Mouse (Mus musculus) bone marrow, adult 2 months (tissue): ENCODE data around the gene Irx6. TPM values are rescaled to one million over a fixed set of nuclear protein-coding genes. Genes with fewer than 3 reads are reported as not detected.

Experiments used
- H3K27ac ChIP-seq: fragments of 200-500 bp; 2 replicates; pipeline ENCODE4 v1.5.1; 2012; ENCODE audit warnings: low read depth, mild to moderate bottlenecking, control low read depth, inconsistent platforms, low read length; ENCODE audit not compliant: control insufficient read depth, poor library complexity, insufficient read depth
- H3K4me1 ChIP-seq: fragments of 200-500 bp; 2 replicates; pipeline ENCODE4 v1.6.1; 2011; ENCODE audit warnings: low read length; ENCODE audit not compliant: control insufficient read depth, insufficient read depth
- H3K4me3 ChIP-seq: fragments of 200-500 bp; replicated peaks from 2 replicates; pipeline ENCODE3; 2011; ENCODE audit warnings: mild to moderate bottlenecking, low read depth, low read length, control low read depth; ENCODE audit not compliant: control insufficient read depth
- CTCF ChIP-seq: fragments of 200-500 bp; IDR thresholded peaks from 2 replicates; pipeline ENCODE4 v1.5.1; 2011; ENCODE audit warnings: low read length, control low read depth; ENCODE audit not compliant: control insufficient read depth, insufficient read depth
- POLR2A ChIP-seq: fragments of 200-500 bp; IDR thresholded peaks from 2 replicates; pipeline ENCODE4 v1.6.1; 2011; ENCODE audit warnings: low read depth, mild to moderate bottlenecking, control low read depth, low read length, borderline replicate concordance; ENCODE audit not compliant: control insufficient read depth
- WGBS: fragments of 180-500 bp; shearing (Covaris S2); methylation state at CpG from one replicate; pipeline ENCODE4 v1.1.7; 2018; 5-methylcytosine and 5-hydroxymethylcytosine counted together
- polyA plus RNA-seq: library from polyadenylated mRNA; stranded (reverse); fragments of >200 nt; gene quantifications from 2 replicates; pipeline ENCODE4 v1.2.4, GENCODE M21; 2011; ENCODE audit warnings: low replicate concordance; ENCODE audit not compliant: missing spikeins, insufficient read depth, insufficient read length

Gene Irx6
- polyA plus RNA-seq, 1 experiment, result not detected

GRCm38 (mm10) chr8:92706311-92706710 lies 32.2 kb downstream of the Irx6 start:
- WGBS, result 56% methylated on average over 2 of the region's 2 CpGs
- Histone ChIP-seq H3K4me3 (no peak overlapping the region), H3K27ac (no peak overlapping the region), H3K4me1 (no peaks in the 10 kb centered on the region)
- TF ChIP-seq POLR2A (no peak), CTCF (no peak)

- H3K27ac ChIP-seq, result no peak overlapping the region
- TF ChIP-seq POLR2A (no peak), CTCF (no peak)
- no peak overlapping the region for H3K4me3 ChIP-seq
- no peaks in the 10 kb centered on the region for H3K4me1 ChIP-seq
- 77% methylated on average over 1 of the region's 1 CpGs for WGBS
Measured at GRCm38 (mm10) chr8:92713286-92713685, 39.2 kb downstream of the Irx6 start.

- 28% methylated on average over 4 of the region's 4 CpGs for WGBS
- TF ChIP-seq POLR2A, result no peak
- TF ChIP-seq CTCF, result no peak
- H3K4me3 ChIP-seq, result no peak overlapping the region
- no peak overlapping the region for H3K27ac ChIP-seq
- H3K4me1 ChIP-seq, result no peaks in the 10 kb centered on the region
Measured at GRCm38 (mm10) chr8:92717418-92717817, 43.3 kb downstream of the Irx6 start.

GRCm38 (mm10) chr8:92718057-92718456 lies 44.0 kb downstream of the Irx6 start:
- Histone ChIP-seq H3K4me3 (no peak overlapping the region), H3K4me1 (no peaks in the 10 kb centered on the region), H3K27ac (no peak overlapping the region)
- 88% methylated on average over 5 of the region's 5 CpGs for WGBS
- no peak for TF ChIP-seq POLR2A
- TF ChIP-seq CTCF, result no peak

- TF ChIP-seq POLR2A, result no peak
- TF ChIP-seq CTCF, result no peak
Measured at GRCm38 (mm10) chr8:92721266-92721935, 47.3 kb downstream of the Irx6 start.

GRCm38 (mm10) chr8:92721936-92722321 lies 47.8 kb downstream of the Irx6 start:
- 68% methylated on average over 8 of the region's 8 CpGs for WGBS
- H3K4me3 ChIP-seq, result no peak overlapping the region
- no peaks in the 10 kb centered on the region for H3K4me1 ChIP-seq
- no peak for TF ChIP-seq POLR2A
- TF ChIP-seq CTCF, result no peak
- no peak overlapping the region for H3K27ac ChIP-seq

More at GRCm38 (mm10) chr8:92721266-92721935, 47.3 kb downstream of the Irx6 start:
- Histone ChIP-seq H3K4me1 (no peaks in the 10 kb centered on the region), H3K4me3 (no peak overlapping the region), H3K27ac (no peak overlapping the region)
- WGBS, result 25% methylated on average over 12 of the region's 12 CpGs

- WGBS, result 76% methylated on average over 6 of the region's 6 CpGs
- TF ChIP-seq POLR2A, result no peak
- no peak for TF ChIP-seq CTCF
- no peak overlapping the region for H3K27ac ChIP-seq
- no peaks in the 10 kb centered on the region for H3K4me1 ChIP-seq
- no peak overlapping the region for H3K4me3 ChIP-seq
Measured at GRCm38 (mm10) chr8:92723320-92723719, 49.2 kb downstream of the Irx6 start.

- H3K27ac ChIP-seq, result no peak overlapping the region
- no peaks in the 10 kb centered on the region for H3K4me1 ChIP-seq
- TF ChIP-seq POLR2A (no peak), CTCF (no peak)
- H3K4me3 ChIP-seq, result no peak overlapping the region
- 53% methylated on average over 7 of the region's 7 CpGs for WGBS
Measured at GRCm38 (mm10) chr8:92723947-92724346, 49.9 kb downstream of the Irx6 start.

GRCm38 (mm10) chr8:92724359-92724758 lies 50.3 kb downstream of the Irx6 start:
- 63% methylated on average over 8 of the region's 8 CpGs for WGBS
- Histone ChIP-seq H3K4me1 (no peaks in the 10 kb centered on the region), H3K27ac (no peak overlapping the region), H3K4me3 (no peak overlapping the region)
- TF ChIP-seq CTCF, result no peak
- no peak for TF ChIP-seq POLR2A

Other genes with a start within 250 kb of the Irx6 start
- gene Mmp2, start 153.0 kb downstream of the Irx6 start, polyA plus RNA-seq, result 3.0 and 9.6 TPM in 2 replicates
- gene Lpcat2, start 181.1 kb downstream of the Irx6 start, polyA plus RNA-seq, result 8.1 and 14.8 TPM in 2 replicates
- gene Capns2, start 227.1 kb downstream of the Irx6 start, polyA plus RNA-seq, result 2.0 TPM in 1 of 2 replicates, not detected in the other